Mouse (Mus musculus) hindbrain, embryonic 14.5 days (tissue): Measurements from ENCODE around the gene Smap2. TPM values are rescaled to one million over a fixed set of nuclear protein-coding genes. Genes with fewer than 3 reads are reported as not detected.

Experiments used
- ATAC-seq: fragments of 200-750 bp; cut with Nextera tagmentation; 2 replicates; pipeline ENCODE4 v1.8.0; 2017; ENCODE audit warnings: moderate number of reproducible peaks, mild to moderate bottlenecking, moderate TSS enrichment, moderate library complexity; ENCODE audit not compliant: low FRiP score
- DNase-seq: peaks from one replicate; pipeline ENCODE4 v3.0.0-alpha.2; 2015; ENCODE audit warnings: low spot score
- H3K27ac ChIP-seq: fragments of 300-500 bp; sonication (generic); 2 replicates; pipeline ENCODE4 v1.5.1; 2014; ENCODE audit warnings: mild to moderate bottlenecking, moderate library complexity
- H3K27me3 ChIP-seq: fragments of 300-500 bp; sonication (generic); 2 replicates; pipeline ENCODE4 v1.6.1; 2014; ENCODE audit warnings: mild to moderate bottlenecking, low read length, mixed read lengths; ENCODE audit not compliant: control insufficient read depth, insufficient read depth
- H3K36me3 ChIP-seq: fragments of 300-500 bp; sonication (generic); replicated peaks from 2 replicates; pipeline ENCODE4 v1.6.1; 2014; ENCODE audit not compliant: control insufficient read depth, insufficient read depth
- H3K4me1 ChIP-seq: fragments of 300-500 bp; sonication (generic); replicated peaks from 2 replicates; pipeline ENCODE4 v1.6.1; 2014; ENCODE audit warnings: antibody characterized with exemption, low read length, mixed read lengths; ENCODE audit not compliant: control insufficient read depth, insufficient read depth
- H3K4me2 ChIP-seq: fragments of 300-500 bp; sonication (generic); replicated peaks from 2 replicates; pipeline ENCODE4 v1.6.1; 2014; ENCODE audit warnings: mild to moderate bottlenecking, moderate library complexity
- H3K4me3 ChIP-seq: fragments of 300-500 bp; sonication (generic); replicated peaks from 2 replicates; pipeline ENCODE4 v1.5.1; 2014; ENCODE audit warnings: mild to moderate bottlenecking, low read length
- H3K9ac ChIP-seq: fragments of 300-500 bp; sonication (generic); 2 replicates; pipeline ENCODE4 v1.6.1; 2014
- H3K9me3 ChIP-seq: fragments of 300-500 bp; sonication (generic); 2 replicates; pipeline ENCODE4 v1.6.1; 2016; ENCODE audit warnings: low read length; ENCODE audit not compliant: control insufficient read depth
- WGBS: fragments of 180-500 bp; shearing (Covaris S2); extraction: QIAGEN DNeasy Blood & Tissue Kit; methylation state at CpG from one replicate; pipeline ENCODE4 v1.1.7; 2014; 5-methylcytosine and 5-hydroxymethylcytosine counted together
- polyA plus RNA-seq: library from polyadenylated mRNA; unstranded; fragments of >200 nt; fragmentation: Nextera tagmentation; extraction: Ambion mirVana; gene quantifications from 2 replicates; pipeline ENCODE4 v1.2.1, GENCODE M21; 2014

Gene Smap2
- polyA plus RNA-seq, 1 experiment from 2014 or later = 57.3 TPM

GRCm38 (mm10) chr4:121025681-121026080 is 8.6 kb upstream of the Smap2 start:
- no peak for DNase-seq
- no peak for ATAC-seq
- no peaks in the 10 kb centered on the region for H3K27me3 ChIP-seq
- H3K27ac ChIP-seq = no peak overlapping the region
- H3K36me3 ChIP-seq = no peaks in the 10 kb centered on the region
- no peak overlapping the region for H3K4me2 ChIP-seq
- 70% methylated on average over 2 of the region's 2 CpGs for WGBS
- H3K9ac ChIP-seq = no peak overlapping the region
- H3K4me1 ChIP-seq = no peaks in the 10 kb centered on the region
- no peak overlapping the region for H3K4me3 ChIP-seq
- no peaks in the 10 kb centered on the region for H3K9me3 ChIP-seq

- Histone ChIP-seq H3K9ac (no peak overlapping the region), H3K27me3 (no peaks in the 10 kb centered on the region), H3K27ac (no peak overlapping the region), H3K4me2 (no peak overlapping the region), H3K9me3 (no peaks in the 10 kb centered on the region), H3K36me3 (no peaks in the 10 kb centered on the region), H3K4me3 (no peak overlapping the region), H3K4me1 (no peaks in the 10 kb centered on the region)
- ATAC-seq (no peak), DNase-seq (no peak)
- 90% methylated on average over 2 of the region's 2 CpGs for WGBS
Measured at GRCm38 (mm10) chr4:121023941-121024340, 6.9 kb upstream of the Smap2 start.

GRCm38 (mm10) chr4:121023464-121023863 is 6.4 kb upstream of the Smap2 start:
- Histone ChIP-seq H3K27me3 (no peaks in the 10 kb centered on the region), H3K4me1 (no peaks in the 10 kb centered on the region), H3K36me3 (no peaks in the 10 kb centered on the region), H3K4me2 (no peak overlapping the region), H3K9ac (no peak overlapping the region), H3K9me3 (no peaks in the 10 kb centered on the region), H3K4me3 (no peak overlapping the region), H3K27ac (no peak overlapping the region)
- 87% methylated on average over 7 of the region's 7 CpGs for WGBS
- ATAC-seq = no peak
- DNase-seq = no peak

DNA sequence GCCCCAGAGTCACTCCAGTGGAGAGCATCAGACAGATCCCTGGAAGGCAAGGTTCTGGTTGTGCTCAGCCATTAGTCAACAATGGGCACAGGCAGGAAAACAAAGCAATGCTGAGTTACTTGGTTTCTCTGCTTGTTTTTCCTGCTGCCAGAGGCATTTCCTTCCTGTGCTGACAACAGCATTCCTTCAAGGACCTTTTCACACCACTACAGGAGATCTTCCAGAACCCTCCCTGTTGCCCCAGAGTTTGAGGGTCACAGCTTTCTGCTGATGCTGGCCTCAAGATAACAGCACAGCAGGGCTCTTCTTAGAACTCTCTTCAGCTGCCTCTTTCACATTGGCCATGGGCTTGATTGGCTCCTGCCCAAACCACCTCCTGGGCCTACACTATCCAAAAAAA is 4.9 kb upstream of the Smap2 start:
- no peak overlapping the region for H3K9ac ChIP-seq
- no peaks in the 10 kb centered on the region for H3K9me3 ChIP-seq
- ATAC-seq = no peak

GRCm38 (mm10) chr4:121020040-121020790 is 3.2 kb upstream of the Smap2 start:
- DNase-seq (no peak), ATAC-seq (no peak)
- Histone ChIP-seq H3K4me3 (no peak overlapping the region), H3K36me3 (no peaks in the 10 kb centered on the region), H3K9ac (no peak overlapping the region), H3K27ac (no peak overlapping the region), H3K27me3 (no peaks in the 10 kb centered on the region), H3K4me1 (peaks cover 9% of the 10 kb centered on the region), H3K9me3 (no peaks in the 10 kb centered on the region), H3K4me2 (no peak overlapping the region)
- WGBS = 73% methylated on average over 10 of the region's 10 CpGs

More for the DNA sequence above, 4.9 kb upstream of the Smap2 start:
- no peak overlapping the region for H3K4me2 ChIP-seq
- H3K36me3 ChIP-seq = no peaks in the 10 kb centered on the region
- H3K27ac ChIP-seq = no peak overlapping the region
- H3K27me3 ChIP-seq = no peaks in the 10 kb centered on the region
- DNase-seq = no peak
- H3K4me3 ChIP-seq = no peak overlapping the region
- no peaks in the 10 kb centered on the region; the same call in 1 of the 2 replicates for H3K4me1 ChIP-seq

GRCm38 (mm10) chr4:121018250-121018649 is 1.2 kb upstream of the Smap2 start:
- WGBS = 88% methylated on average over 3 of the region's 3 CpGs
- Histone ChIP-seq H3K27ac (no peak overlapping the region), H3K9ac (no peak overlapping the region), H3K4me3 (no peak overlapping the region), H3K4me2 (no peak overlapping the region), H3K9me3 (no peaks in the 10 kb centered on the region), H3K4me1 (peaks cover 18% of the 10 kb centered on the region), H3K27me3 (no peaks in the 10 kb centered on the region), H3K36me3 (no peaks in the 10 kb centered on the region)
- DNase-seq = no peak
- no peak for ATAC-seq

DNA sequence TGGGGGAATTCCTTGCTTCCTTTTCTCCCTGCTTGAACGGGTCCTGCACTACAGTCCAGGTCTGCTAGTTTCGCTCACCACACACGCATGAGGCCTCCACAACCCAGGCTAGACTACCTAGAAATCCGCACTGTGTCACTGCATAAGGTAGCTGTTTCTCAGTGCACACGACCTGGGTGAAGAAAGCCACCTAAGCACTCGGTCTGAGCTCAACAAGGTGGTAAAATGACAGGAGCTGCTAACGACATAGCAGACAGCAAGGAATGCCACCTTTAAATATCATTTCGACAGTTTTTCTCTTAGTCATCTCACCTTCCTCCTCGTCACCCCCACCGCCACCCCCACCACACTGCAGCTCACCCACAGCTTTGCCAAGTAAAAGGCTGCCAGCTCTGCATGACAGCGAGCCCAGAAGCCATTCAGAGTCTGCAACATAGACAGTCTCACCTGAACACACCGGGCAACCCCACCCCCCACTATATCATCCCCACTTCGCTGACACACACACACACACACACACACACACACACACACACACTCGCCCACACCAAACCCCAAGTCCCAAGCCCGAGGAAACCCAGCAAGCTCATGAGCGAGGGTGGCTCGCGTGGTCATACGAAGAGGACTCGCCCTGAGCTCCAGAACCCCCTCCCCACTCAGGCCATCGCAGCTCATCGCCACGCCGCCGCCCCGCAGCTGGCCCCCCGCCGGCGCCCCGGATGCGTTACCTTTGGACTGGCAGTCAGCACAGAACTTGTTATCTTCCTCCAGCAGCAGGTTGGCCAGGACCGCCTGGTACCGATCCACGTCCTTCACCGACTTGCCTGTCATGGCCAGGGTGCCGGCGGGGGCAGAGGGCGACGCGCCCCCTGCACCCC is 787 bp downstream of the Smap2 start:
- Histone ChIP-seq H3K9ac (peak overlapping the region; percentile 97), H3K9me3 (no peaks in the 10 kb centered on the region), H3K4me3 (peak overlapping the region; percentile 99), H3K36me3 (no peaks in the 10 kb centered on the region), H3K4me1 (peaks cover 18% of the 10 kb centered on the region), H3K4me2 (peak overlapping the region; percentile 88), H3K27me3 (no peaks in the 10 kb centered on the region), H3K27ac (peak overlapping the region; percentile 83)
- DNase-seq (no peak), ATAC-seq (no peak; the same call in 1 of the 2 replicates)
- 8% methylated on average over 35 of the region's 40 CpGs for WGBS

DNA sequence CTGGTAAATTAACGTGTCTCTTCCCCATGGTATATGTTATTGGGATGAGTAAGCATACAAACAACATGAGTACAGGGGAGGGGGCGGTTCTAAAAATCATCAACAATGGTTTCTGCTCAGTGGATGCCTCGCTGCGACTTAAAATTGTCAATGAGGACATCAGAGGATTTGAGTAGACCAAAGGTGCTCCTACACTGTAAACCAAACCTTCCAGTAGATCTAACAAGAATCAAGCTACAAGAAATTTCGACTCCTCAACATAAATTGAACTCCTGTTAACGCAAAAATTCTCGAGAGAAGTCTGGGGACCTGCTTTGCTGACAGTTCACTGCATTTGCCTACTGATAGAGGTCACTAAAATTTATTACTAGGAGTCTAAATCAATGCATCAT is 1.8 kb downstream of the Smap2 start:
- no peaks in the 10 kb centered on the region for H3K27me3 ChIP-seq
- H3K36me3 ChIP-seq = no peaks in the 10 kb centered on the region
- peak overlapping the region; percentile 97 for H3K9ac ChIP-seq
- ATAC-seq (no peak), DNase-seq (no peak)
- no peaks in the 10 kb centered on the region for H3K9me3 ChIP-seq
- H3K27ac ChIP-seq = no peak overlapping the region
- peaks cover 18% of the 10 kb centered on the region for H3K4me1 ChIP-seq
- H3K4me2 ChIP-seq = peak overlapping the region; percentile 88
- H3K4me3 ChIP-seq = peak overlapping the region; percentile 99
- 85% methylated on average over 7 of the region's 7 CpGs for WGBS

GRCm38 (mm10) chr4:121014594-121015267 is 2.3 kb downstream of the Smap2 start:
- DNase-seq (no peak), ATAC-seq (no peak)
- Histone ChIP-seq H3K4me2 (peak overlapping the region; percentile 88), H3K4me3 (no peak overlapping the region), H3K9me3 (no peaks in the 10 kb centered on the region), H3K36me3 (no peaks in the 10 kb centered on the region), H3K27ac (no peak overlapping the region), H3K27me3 (no peaks in the 10 kb centered on the region), H3K4me1 (peaks cover 18% of the 10 kb centered on the region), H3K9ac (0 out of 2 replicates have a peak overlapping the region, but pooled peaks have one; percentile 97)
- WGBS = 85% methylated on average over 10 of the region's 10 CpGs
